Mouse (Mus musculus) brown adipose tissue, adult 24 weeks (tissue): ENCODE measurements around the gene Ier5. TPM values are rescaled to one million over a fixed set of nuclear protein-coding genes. Genes with fewer than 3 reads are reported as not detected.

ENCODE experiments used
- H3K27ac ChIP-seq: fragments of 200-500 bp; replicated peaks from 2 replicates; pipeline ENCODE4 v1.5.1; 2012; ENCODE audit warnings: low read depth, mild to moderate bottlenecking, low read length
- H3K4me1 ChIP-seq: fragments of 200-500 bp; 2 replicates; pipeline ENCODE4 v1.6.1; 2012; ENCODE audit warnings: low read length, mixed read lengths; ENCODE audit not compliant: control insufficient read depth, insufficient read depth, insufficient read length
- H3K4me3 ChIP-seq: fragments of 200-500 bp; 2 replicates; pipeline ENCODE4 v1.5.1; 2012; ENCODE audit warnings: low read depth, mild to moderate bottlenecking, low read length, moderate library complexity; ENCODE audit not compliant: insufficient read depth
- polyA plus RNA-seq: library from polyadenylated mRNA; stranded (reverse); fragments of >200 nt; gene quantifications from 2 replicates; pipeline ENCODE4 v1.2.4, GENCODE M21; 2012; ENCODE audit not compliant: missing spikeins, insufficient read depth, insufficient read length

Ier5 gene
- polyA plus RNA-seq, 1 experiment, result 3.2 TPM

GRCm38 (mm10) chr1:155091842-155092800 lies 7.3 kb downstream of the Ier5 start:
- H3K27ac ChIP-seq, result peak overlapping the region; percentile 24
- H3K4me3 ChIP-seq, result no peak overlapping the region
- peaks cover 21% of the 10 kb centered on the region for H3K4me1 ChIP-seq

GRCm38 (mm10) chr1:155091374-155091841 lies 8.0 kb downstream of the Ier5 start:
- Histone ChIP-seq H3K27ac (peak overlapping the region; percentile 24), H3K4me3 (no peak overlapping the region), H3K4me1 (peaks cover 26% of the 10 kb centered on the region)

GRCm38 (mm10) chr1:155090736-155091135 lies 8.7 kb downstream of the Ier5 start:
- Histone ChIP-seq H3K4me1 (peaks cover 31% of the 10 kb centered on the region), H3K27ac (no peak overlapping the region), H3K4me3 (no peak overlapping the region)

- Histone ChIP-seq H3K4me3 (no peak overlapping the region), H3K4me1 (peaks cover 31% of the 10 kb centered on the region), H3K27ac (no peak overlapping the region)
Observed at GRCm38 (mm10) chr1:155090327-155090726, 9.1 kb downstream of the Ier5 start.

- Histone ChIP-seq H3K27ac (no peak overlapping the region), H3K4me1 (peaks cover 39% of the 10 kb centered on the region), H3K4me3 (no peak overlapping the region)
Observed at GRCm38 (mm10) chr1:155088847-155089603, 10.4 kb downstream of the Ier5 start.

- H3K27ac ChIP-seq, result no peak overlapping the region
- peaks cover 35% of the 10 kb centered on the region for H3K4me1 ChIP-seq
- no peak overlapping the region for H3K4me3 ChIP-seq
Observed at GRCm38 (mm10) chr1:155088046-155088445, 11.4 kb downstream of the Ier5 start.

- Histone ChIP-seq H3K4me1 (peaks cover 35% of the 10 kb centered on the region), H3K27ac (peak overlapping the region; percentile 46), H3K4me3 (no peak overlapping the region)
Observed at GRCm38 (mm10) chr1:155086893-155087292, 12.5 kb downstream of the Ier5 start.

- peaks cover 36% of the 10 kb centered on the region for H3K4me1 ChIP-seq
Observed at GRCm38 (mm10) chr1:155086416-155086815, 13.0 kb downstream of the Ier5 start.

GRCm38 (mm10) chr1:155084839-155085238 lies 14.6 kb downstream of the Ier5 start:
- Histone ChIP-seq H3K4me1 (peaks cover 36% of the 10 kb centered on the region; the same call in 1 of the 2 replicates), H3K4me3 (no peak overlapping the region), H3K27ac (no peak overlapping the region)

More at GRCm38 (mm10) chr1:155086416-155086815, 13.0 kb downstream of the Ier5 start:
- H3K27ac ChIP-seq, result peak overlapping the region; percentile 46
- no peak overlapping the region for H3K4me3 ChIP-seq

- Histone ChIP-seq H3K4me1 (peaks cover 36% of the 10 kb centered on the region; the same call in 1 of the 2 replicates), H3K4me3 (peak overlapping the region; percentile 57), H3K27ac (peak overlapping the region; percentile 82; the same call in 1 of the 2 replicates)
Observed at GRCm38 (mm10) chr1:155083271-155084265, 15.9 kb downstream of the Ier5 start.

- Histone ChIP-seq H3K27ac (peak overlapping the region; percentile 82), H3K4me3 (peak overlapping the region; percentile 57), H3K4me1 (peaks cover 36% of the 10 kb centered on the region; the same call in 1 of the 2 replicates)
Observed at GRCm38 (mm10) chr1:155082965-155083268, 16.5 kb downstream of the Ier5 start.

- H3K4me1 ChIP-seq, result peaks cover 36% of the 10 kb centered on the region; the same call in 1 of the 2 replicates
- peak overlapping the region; percentile 57 for H3K4me3 ChIP-seq
- H3K27ac ChIP-seq, result peak overlapping the region; percentile 82
Observed at GRCm38 (mm10) chr1:155082158-155082964, 17.1 kb downstream of the Ier5 start.

- Histone ChIP-seq H3K4me1 (peaks cover 42% of the 10 kb centered on the region), H3K27ac (no peak overlapping the region), H3K4me3 (no peak overlapping the region)
Observed at GRCm38 (mm10) chr1:155077675-155078074, 21.8 kb downstream of the Ier5 start.

GRCm38 (mm10) chr1:155075856-155076255 lies 23.6 kb downstream of the Ier5 start:
- H3K27ac ChIP-seq, result no peak overlapping the region
- H3K4me3 ChIP-seq, result no peak overlapping the region
- peaks cover 48% of the 10 kb centered on the region for H3K4me1 ChIP-seq
